Mouse (Mus musculus): ENCODE measurements around the gene Gm20388. TPM values are rescaled to one million over a fixed set of nuclear protein-coding genes. Genes with fewer than 3 reads are reported as not detected.
"Not testable (repeated sequence)": the region's sequence is repeated elsewhere in the genome, so short reads cannot be mapped to it uniquely, and the experiment has no call there.

The Gm20388 gene
- polyA plus RNA-seq, 1 experiment from 2014 or later, result 2.5 TPM

GRCm38 (mm10) chr8:123414997-123415696 lies 3504.5 kb downstream of the Gm20388 start:
- peaks cover 24% of the 10 kb centered on the region for H3K4me1 ChIP-seq
- H3K36me3 ChIP-seq; H3K4me3 ChIP-seq; H3K9me3 ChIP-seq (replicated peaks); DNase-seq (ENCODE audit: low spot score); H3K27ac ChIP-seq: not testable (repeated sequence)
- 82% methylated on average over 5 of the region's 5 CpGs for WGBS
- peaks cover 42% of the 10 kb centered on the region for H3K27me3 ChIP-seq (ENCODE audit: low read depth, poor library complexity, severe bottlenecking)

- WGBS, result 87% methylated on average over 8 of the region's 8 CpGs
- no peak for DNase-seq (ENCODE audit: low spot score)
- peaks cover 33% of the 10 kb centered on the region for H3K27me3 ChIP-seq (ENCODE audit: low read depth, poor library complexity, severe bottlenecking)
- H3K27ac ChIP-seq, result no peak overlapping the region
- no peaks in the 10 kb centered on the region for H3K9me3 ChIP-seq (replicated peaks)
- peaks cover 18% of the 10 kb centered on the region for H3K4me1 ChIP-seq
- no peak overlapping the region for H3K4me3 ChIP-seq
- H3K36me3 ChIP-seq, result no peaks in the 10 kb centered on the region
These were observed 3505.6 kb downstream of the Gm20388 start for GRCm38 (mm10) chr8:123415967-123416943.

- WGBS, result 81% methylated on average over 8 of the region's 8 CpGs
- DNase-seq (ENCODE audit: low spot score), result no peak
- H3K27ac ChIP-seq, result no peak overlapping the region
- H3K4me1 ChIP-seq, result peaks cover 11% of the 10 kb centered on the region
- H3K27me3 ChIP-seq (ENCODE audit: low read depth, poor library complexity, severe bottlenecking), result peaks cover 29% of the 10 kb centered on the region
- H3K36me3 ChIP-seq, result no peaks in the 10 kb centered on the region
- no peak overlapping the region for H3K4me3 ChIP-seq
- H3K9me3 ChIP-seq (replicated peaks), result no peaks in the 10 kb centered on the region
These were observed 3506.4 kb downstream of the Gm20388 start for GRCm38 (mm10) chr8:123416944-123417555.

GRCm38 (mm10) chr8:123419711-123420110 lies 3509.1 kb downstream of the Gm20388 start:
- H3K27ac ChIP-seq, result no peak overlapping the region
- H3K36me3 ChIP-seq, result no peaks in the 10 kb centered on the region
- H3K4me1 ChIP-seq, result 0 out of 2 replicates have a peak, but pooled peaks cover 6% of the 10 kb centered on the region
- DNase-seq (ENCODE audit: low spot score), result no peak
- WGBS, result 81% methylated on average over 4 of the region's 4 CpGs
- H3K27me3 ChIP-seq (ENCODE audit: low read depth, poor library complexity, severe bottlenecking), result peaks cover 6% of the 10 kb centered on the region; the same call in 1 of the 2 replicates
- H3K4me3 ChIP-seq, result no peak overlapping the region
- H3K9me3 ChIP-seq (replicated peaks), result no peaks in the 10 kb centered on the region

- no peak overlapping the region for H3K4me3 ChIP-seq
- no peak for DNase-seq (ENCODE audit: low spot score)
- WGBS, result 94% methylated on average over 34 of the region's 34 CpGs
- peaks cover 6% of the 10 kb centered on the region; the same call in 1 of the 2 replicates for H3K27me3 ChIP-seq (ENCODE audit: low read depth, poor library complexity, severe bottlenecking)
- H3K36me3 ChIP-seq, result no peaks in the 10 kb centered on the region
- H3K27ac ChIP-seq, result no peak overlapping the region
- H3K9me3 ChIP-seq (replicated peaks), result no peaks in the 10 kb centered on the region
- 0 out of 2 replicates have a peak, but pooled peaks cover 6% of the 10 kb centered on the region for H3K4me1 ChIP-seq
These were observed 3510.1 kb downstream of the Gm20388 start for GRCm38 (mm10) chr8:123420525-123421281.

GRCm38 (mm10) chr8:123421325-123421724 lies 3510.7 kb downstream of the Gm20388 start:
- Histone ChIP-seq H3K9me3 (replicated peaks) (no peaks in the 10 kb centered on the region), H3K27ac (no peak overlapping the region), H3K4me1 (0 out of 2 replicates have a peak, but pooled peaks cover 6% of the 10 kb centered on the region), H3K27me3 (ENCODE audit: low read depth, poor library complexity, severe bottlenecking) (peaks cover 6% of the 10 kb centered on the region; the same call in 1 of the 2 replicates), H3K36me3 (no peaks in the 10 kb centered on the region), H3K4me3 (no peak overlapping the region)
- DNase-seq (ENCODE audit: low spot score), result no peak
- 87% methylated on average over 19 of the region's 19 CpGs for WGBS

- DNase-seq (ENCODE audit: low spot score), result peak; percentile 75
- Histone ChIP-seq H3K4me1 (0 out of 2 replicates have a peak, but pooled peaks cover 6% of the 10 kb centered on the region), H3K27me3 (ENCODE audit: low read depth, poor library complexity, severe bottlenecking) (peaks cover 6% of the 10 kb centered on the region; the same call in 1 of the 2 replicates), H3K9me3 (replicated peaks) (peaks cover 4% of the 10 kb centered on the region), H3K36me3 (no peaks in the 10 kb centered on the region), H3K4me3 (peak overlapping the region; percentile 34; the same call in 1 of the 2 replicates), H3K27ac (no peak overlapping the region)
- WGBS, result 16% methylated on average over 17 of the region's 17 CpGs
These were observed 3511.6 kb downstream of the Gm20388 start for GRCm38 (mm10) chr8:123422056-123422780.

- H3K4me1 ChIP-seq, result 0 out of 2 replicates have a peak, but pooled peaks cover 6% of the 10 kb centered on the region
These were observed 3512.1 kb downstream of the Gm20388 start for GRCm38 (mm10) chr8:123422781-123423159.

GRCm38 (mm10) chr8:123423441-123423840 lies 3512.8 kb downstream of the Gm20388 start, which contains the start of gene Def8:
Gene Def8, plus strand, starts transcription at chr8:123423527.
- Histone ChIP-seq H3K4me3 (peak within 1 kb of the TSS; percentile 34; the same call in 1 of the 2 replicates), H3K27ac (no peak within 1 kb of the TSS), H3K36me3 (no peaks in the 10 kb centered on the region), H3K9me3 (replicated peaks) (peaks cover 16% of the 10 kb centered on the region), H3K27me3 (ENCODE audit: low read depth, poor library complexity, severe bottlenecking) (peaks cover 6% of the 10 kb centered on the region; the same call in 1 of the 2 replicates), H3K4me1 (0 out of 2 replicates have a peak, but pooled peaks cover 6% of the 10 kb centered on the region)
- WGBS, result 76% methylated on average over 7 of the region's 7 CpGs
- DNase-seq (ENCODE audit: low spot score), result no peak

More at GRCm38 (mm10) chr8:123422781-123423159, 3512.1 kb downstream of the Gm20388 start:
- peaks cover 6% of the 10 kb centered on the region; the same call in 1 of the 2 replicates for H3K27me3 ChIP-seq (ENCODE audit: low read depth, poor library complexity, severe bottlenecking)
- peaks cover 10% of the 10 kb centered on the region for H3K9me3 ChIP-seq (replicated peaks)
- H3K36me3 ChIP-seq, result no peaks in the 10 kb centered on the region
- WGBS, result 24% methylated on average over 3 of the region's 3 CpGs
- DNase-seq (ENCODE audit: low spot score), result no peak
- H3K27ac ChIP-seq, result no peak overlapping the region
- no peak overlapping the region for H3K4me3 ChIP-seq

- H3K27me3 ChIP-seq (ENCODE audit: low read depth, poor library complexity, severe bottlenecking), result no peaks in the 10 kb centered on the region
- H3K4me3 ChIP-seq, result no peak overlapping the region
- no peak for DNase-seq (ENCODE audit: low spot score)
- peaks cover 34% of the 10 kb centered on the region for H3K9me3 ChIP-seq (replicated peaks)
- H3K36me3 ChIP-seq, result no peaks in the 10 kb centered on the region
- WGBS, result 96% methylated on average over 27 of the region's 27 CpGs
- H3K4me1 ChIP-seq, result 0 out of 2 replicates have a peak, but pooled peaks cover 6% of the 10 kb centered on the region
- no peak overlapping the region for H3K27ac ChIP-seq
These were observed 3516.2 kb downstream of the Gm20388 start for GRCm38 (mm10) chr8:123426511-123427509.
